Mouse (Mus musculus) liver, embryonic 11.5 days (tissue): Measurements from ENCODE around the gene Pltp. TPM values are rescaled to one million over a fixed set of nuclear protein-coding genes. Genes with fewer than 3 reads are reported as not detected.

Experiments
- ATAC-seq: fragments of 200-750 bp; cut with Nextera tagmentation; replicated peaks from 2 replicates; pipeline ENCODE4 v1.8.0; 2017; ENCODE audit warnings: moderate number of reproducible peaks, mild to moderate bottlenecking, moderate TSS enrichment, moderate library complexity; ENCODE audit not compliant: low FRiP score
- DNase-seq: peaks from one replicate; pipeline ENCODE4 v3.0.0-alpha.2; 2017; ENCODE audit warnings: low spot score
- H3K27ac ChIP-seq: fragments of 300-500 bp; sonication (generic); 2 replicates; pipeline ENCODE4 v1.5.1; 2014; ENCODE audit warnings: mild to moderate bottlenecking, low read depth, low read length, control low read depth
- H3K27me3 ChIP-seq: fragments of 300-500 bp; sonication (generic); replicated peaks from 2 replicates; pipeline ENCODE4 v1.6.1; 2014; ENCODE audit warnings: low read length, mixed read lengths; ENCODE audit not compliant: control insufficient read depth, insufficient read depth
- H3K36me3 ChIP-seq: fragments of 300-500 bp; sonication (generic); 2 replicates; pipeline ENCODE4 v1.6.1; 2014; ENCODE audit warnings: mild to moderate bottlenecking, low read length, moderate library complexity, mixed read lengths; ENCODE audit not compliant: control insufficient read depth, insufficient read depth
- H3K4me1 ChIP-seq: fragments of 300-500 bp; sonication (generic); replicated peaks from 2 replicates; pipeline ENCODE4 v1.6.1; 2014; ENCODE audit warnings: low read length, mixed read lengths; ENCODE audit not compliant: control insufficient read depth, insufficient read depth
- H3K4me2 ChIP-seq: fragments of 300-500 bp; sonication (generic); 2 replicates; pipeline ENCODE4 v1.6.1; 2014; ENCODE audit warnings: mild to moderate bottlenecking, control low read depth, moderate library complexity
- H3K4me3 ChIP-seq: fragments of 300-500 bp; sonication (generic); 2 replicates; pipeline ENCODE4 v1.5.1; 2014; ENCODE audit warnings: low read depth, low read length, control low read depth
- H3K9ac ChIP-seq: fragments of 300-500 bp; sonication (generic); 2 replicates; pipeline ENCODE4 v1.6.1; 2014; ENCODE audit warnings: low read depth, low read length, control low read depth
- H3K9me3 ChIP-seq: fragments of 300-500 bp; sonication (generic); 2 replicates; pipeline ENCODE4 v1.6.1; 2016; ENCODE audit warnings: low read length, inconsistent platforms, mixed read lengths; ENCODE audit not compliant: control insufficient read depth
- WGBS: fragments of 180-500 bp; shearing (Covaris S2); extraction: QIAGEN DNeasy Blood & Tissue Kit; methylation state at CpG from one replicate; pipeline ENCODE4 v1.1.7; 2014; 5-methylcytosine and 5-hydroxymethylcytosine counted together
- polyA plus RNA-seq: library from polyadenylated mRNA; unstranded; fragments of >200 nt; fragmentation: Nextera tagmentation; extraction: Ambion mirVana; gene quantifications from 2 replicates; pipeline ENCODE4 v1.2.1, GENCODE M21; 2014

Pltp gene
- polyA plus RNA-seq, 1 experiment from 2014 or later, result 10.7 TPM

DNA sequence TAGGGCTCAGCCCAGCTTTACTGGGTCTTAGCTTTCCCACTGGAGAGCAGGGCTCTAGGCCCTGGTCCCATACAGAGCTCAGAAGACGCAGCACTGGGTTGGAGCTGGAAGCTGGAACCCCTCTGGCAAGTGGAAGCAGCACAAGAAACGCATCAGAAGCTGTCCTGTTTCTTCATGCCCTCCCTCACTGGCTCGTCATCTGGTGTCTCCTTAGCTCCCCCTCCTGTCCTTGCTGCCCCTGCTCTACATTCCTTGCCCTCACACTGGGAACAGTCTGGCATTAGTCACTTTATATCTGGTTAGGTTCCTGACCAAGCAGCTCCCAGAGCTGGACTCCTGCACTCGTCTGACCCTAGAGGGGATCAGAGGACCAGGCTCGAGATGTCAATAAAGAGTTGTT lies 36.5 kb upstream of the Pltp start:
- Histone ChIP-seq H3K9me3 (no peaks in the 10 kb centered on the region), H3K27ac (no peak overlapping the region), H3K27me3 (no peaks in the 10 kb centered on the region), H3K4me3 (no peak overlapping the region), H3K9ac (no peak overlapping the region), H3K4me2 (no peak overlapping the region), H3K36me3 (peaks cover 91% of the 10 kb centered on the region), H3K4me1 (no peaks in the 10 kb centered on the region; the same call in 1 of the 2 replicates)
- WGBS, result 68% methylated on average over 5 of the region's 5 CpGs
- no peak for DNase-seq
- ATAC-seq, result no peak

DNA sequence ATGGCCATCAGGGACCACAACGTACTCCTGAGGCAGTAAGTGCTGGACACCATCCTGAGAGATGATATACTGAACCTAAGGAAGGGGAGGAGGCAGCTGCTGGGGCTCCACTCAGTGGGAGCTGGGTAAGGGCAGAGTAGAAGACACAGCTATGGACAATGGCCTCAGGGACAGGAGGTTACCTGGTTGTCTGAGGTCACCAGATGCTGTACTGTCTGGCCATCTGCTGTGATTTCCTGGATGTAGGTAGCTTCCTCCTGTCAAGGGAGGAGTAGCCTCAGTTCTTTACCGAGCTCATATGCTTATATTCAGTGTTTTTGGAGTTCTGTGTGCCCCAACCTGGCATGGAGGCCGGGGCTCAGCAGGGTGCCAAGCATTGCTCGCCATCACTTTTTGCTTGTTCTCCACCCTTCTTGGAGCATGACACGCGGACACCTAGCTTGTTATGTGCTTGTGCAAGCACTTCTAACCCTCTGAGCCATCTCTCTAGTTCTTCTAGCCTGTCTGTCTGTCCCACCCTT lies 35.2 kb upstream of the Pltp start:
- WGBS, result 91% methylated on average over 6 of the region's 6 CpGs
- no peaks in the 10 kb centered on the region for H3K9me3 ChIP-seq
- peaks cover 88% of the 10 kb centered on the region for H3K36me3 ChIP-seq
- no peak overlapping the region for H3K4me2 ChIP-seq
- DNase-seq, result no peak
- ATAC-seq, result no peak
- no peaks in the 10 kb centered on the region; the same call in 1 of the 2 replicates for H3K4me1 ChIP-seq
- H3K4me3 ChIP-seq, result no peak overlapping the region
- no peak overlapping the region for H3K9ac ChIP-seq
- H3K27ac ChIP-seq, result no peak overlapping the region
- H3K27me3 ChIP-seq, result no peaks in the 10 kb centered on the region

DNA sequence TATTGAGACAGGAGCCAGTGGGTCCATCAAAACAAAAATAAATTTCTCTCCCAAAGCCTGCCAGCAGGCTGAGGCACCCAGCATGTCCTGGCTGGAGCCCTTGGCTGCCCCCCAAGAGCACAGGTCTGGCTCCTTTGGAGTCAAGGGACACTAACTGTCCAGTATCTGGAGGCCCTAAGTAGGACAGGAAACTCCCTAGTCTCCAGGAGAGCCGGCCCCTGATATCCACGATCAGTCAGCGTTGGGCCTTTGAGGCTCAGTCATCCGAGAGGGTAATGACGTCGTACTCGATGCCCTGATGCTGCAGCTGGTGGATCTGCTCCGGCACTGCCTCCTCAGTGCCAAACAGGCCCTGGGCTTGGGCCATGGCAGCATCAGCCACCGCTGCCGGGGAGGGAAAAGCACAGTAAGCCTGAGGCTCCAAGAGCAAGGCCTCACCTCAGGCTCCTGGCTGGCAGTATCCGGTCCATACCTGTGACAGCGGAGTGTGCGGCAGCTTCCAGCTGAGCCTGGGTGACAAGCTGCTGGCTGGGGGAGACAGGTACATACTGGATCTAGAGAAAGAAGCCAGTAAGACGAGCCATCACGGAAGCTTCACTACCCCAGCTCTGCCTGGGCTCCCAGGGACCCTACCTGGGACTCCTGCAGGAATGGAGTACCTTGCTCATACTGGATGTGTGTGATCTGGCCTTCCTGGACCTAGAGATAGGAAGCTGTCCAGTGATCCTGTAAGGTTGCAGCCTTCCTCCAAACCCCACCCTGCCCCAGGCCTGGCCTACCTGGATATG lies 34.6 kb upstream of the Pltp start:
- DNase-seq, result no peak
- Histone ChIP-seq H3K4me3 (no peak overlapping the region), H3K27ac (no peak overlapping the region), H3K9ac (no peak overlapping the region), H3K4me1 (no peaks in the 10 kb centered on the region; the same call in 1 of the 2 replicates), H3K36me3 (peaks cover 86% of the 10 kb centered on the region), H3K4me2 (no peak overlapping the region), H3K9me3 (no peaks in the 10 kb centered on the region), H3K27me3 (no peaks in the 10 kb centered on the region)
- WGBS, result 92% methylated on average over 15 of the region's 15 CpGs
- ATAC-seq, result 0 out of 2 replicates have a peak, but pooled peaks have one; percentile 6

GRCm38 (mm10) chr2:164891056-164891834 lies 33.7 kb upstream of the Pltp start:
- Histone ChIP-seq H3K27ac (no peak overlapping the region), H3K9me3 (no peaks in the 10 kb centered on the region), H3K27me3 (no peaks in the 10 kb centered on the region), H3K4me3 (no peak overlapping the region), H3K9ac (no peak overlapping the region), H3K36me3 (peaks cover 80% of the 10 kb centered on the region), H3K4me1 (no peaks in the 10 kb centered on the region; the same call in 1 of the 2 replicates), H3K4me2 (no peak overlapping the region)
- no peak for DNase-seq
- no peak for ATAC-seq
- WGBS, result 85% methylated on average over 13 of the region's 13 CpGs

DNA sequence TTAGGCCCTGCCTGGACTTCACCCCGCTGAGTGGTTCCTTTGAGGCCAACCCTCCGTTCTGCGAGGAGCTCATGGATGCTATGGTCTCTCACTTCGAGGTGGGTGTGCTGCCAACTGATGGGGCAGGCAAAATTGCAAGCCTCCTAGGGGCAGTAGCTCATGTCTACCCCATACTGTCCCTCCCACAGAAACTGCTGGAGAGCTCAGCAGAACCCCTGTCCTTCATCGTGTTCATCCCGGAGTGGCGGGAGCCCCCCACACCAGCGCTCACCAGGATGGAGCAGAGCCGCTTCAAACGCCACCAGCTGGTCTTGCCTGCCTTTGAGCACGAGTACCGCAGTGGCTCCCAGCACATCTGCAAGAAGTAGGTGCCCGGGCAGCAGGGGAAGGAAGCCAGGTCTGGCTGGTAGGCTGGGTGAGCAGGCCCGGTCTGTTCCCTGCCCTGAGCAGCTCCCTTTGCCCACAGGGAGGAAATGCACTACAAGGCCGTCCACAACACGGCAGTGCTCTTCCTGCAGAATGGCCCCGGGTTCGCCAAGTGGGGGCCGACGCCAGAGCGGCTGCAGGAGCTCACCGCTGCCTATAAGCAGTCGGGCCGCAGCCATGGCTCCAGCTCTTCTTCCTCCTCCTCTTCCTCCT lies 33.0 kb upstream of the Pltp start:
- WGBS, result 91% methylated on average over 24 of the region's 24 CpGs
- Histone ChIP-seq H3K4me1 (no peaks in the 10 kb centered on the region; the same call in 1 of the 2 replicates), H3K4me2 (no peak overlapping the region), H3K4me3 (no peak overlapping the region), H3K27me3 (no peaks in the 10 kb centered on the region), H3K36me3 (peaks cover 78% of the 10 kb centered on the region), H3K9me3 (no peaks in the 10 kb centered on the region), H3K9ac (no peak overlapping the region), H3K27ac (no peak overlapping the region)
- DNase-seq (no peak), ATAC-seq (no peak)

DNA sequence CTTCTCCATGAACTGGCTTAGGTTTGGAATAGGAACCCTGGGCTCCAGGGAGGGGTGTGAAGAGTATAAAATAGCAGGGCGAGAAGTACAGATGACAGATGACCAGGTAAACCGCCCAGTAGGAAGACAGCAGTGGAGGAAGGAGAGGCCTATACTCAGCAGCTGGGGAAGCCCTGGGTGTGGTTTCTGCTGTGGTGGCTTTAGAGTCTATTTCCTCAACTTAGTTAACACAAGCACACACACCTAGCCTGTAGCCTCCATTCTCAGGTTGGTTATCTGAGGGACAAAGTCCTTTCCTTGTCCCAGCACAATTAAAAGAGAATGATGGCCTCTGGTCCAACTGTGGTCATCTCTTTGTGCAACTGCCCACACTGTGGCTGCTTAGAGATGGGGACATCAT lies 32.4 kb upstream of the Pltp start:
- 89% methylated on average over 2 of the region's 2 CpGs for WGBS
- no peaks in the 10 kb centered on the region for H3K9me3 ChIP-seq
- no peaks in the 10 kb centered on the region; the same call in 1 of the 2 replicates for H3K4me1 ChIP-seq
- no peak overlapping the region for H3K4me2 ChIP-seq
- no peak overlapping the region for H3K9ac ChIP-seq
- no peak overlapping the region for H3K27ac ChIP-seq
- DNase-seq (no peak), ATAC-seq (no peak)
- H3K4me3 ChIP-seq, result no peak overlapping the region
- H3K36me3 ChIP-seq, result peaks cover 78% of the 10 kb centered on the region
- no peaks in the 10 kb centered on the region for H3K27me3 ChIP-seq

DNA sequence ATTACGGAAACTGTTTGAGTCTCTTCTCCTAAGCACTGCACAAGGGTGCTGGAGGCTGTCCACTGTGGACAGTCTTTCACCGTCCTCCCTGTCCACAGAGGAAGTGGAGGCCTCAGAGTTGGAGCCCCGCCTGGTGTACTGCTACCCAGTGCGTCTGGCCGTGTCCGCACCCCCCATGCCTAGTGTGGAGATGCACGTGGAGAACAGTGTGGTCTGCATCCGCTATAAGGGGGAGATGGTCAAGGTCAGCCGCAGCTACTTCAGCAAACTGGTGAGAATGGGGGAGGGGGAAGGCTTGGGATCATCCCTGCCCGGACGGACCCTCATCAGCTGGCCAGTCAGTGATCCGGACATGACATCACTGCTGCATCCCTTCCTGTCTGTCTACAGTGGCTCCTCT lies 31.5 kb upstream of the Pltp start:
- Histone ChIP-seq H3K4me3 (no peak overlapping the region), H3K27me3 (no peaks in the 10 kb centered on the region), H3K4me1 (no peaks in the 10 kb centered on the region; the same call in 1 of the 2 replicates), H3K9me3 (no peaks in the 10 kb centered on the region), H3K4me2 (no peak overlapping the region), H3K36me3 (peaks cover 72% of the 10 kb centered on the region), H3K9ac (no peak overlapping the region), H3K27ac (no peak overlapping the region)
- 82% methylated on average over 12 of the region's 12 CpGs for WGBS
- no peak for ATAC-seq
- DNase-seq, result no peak

DNA sequence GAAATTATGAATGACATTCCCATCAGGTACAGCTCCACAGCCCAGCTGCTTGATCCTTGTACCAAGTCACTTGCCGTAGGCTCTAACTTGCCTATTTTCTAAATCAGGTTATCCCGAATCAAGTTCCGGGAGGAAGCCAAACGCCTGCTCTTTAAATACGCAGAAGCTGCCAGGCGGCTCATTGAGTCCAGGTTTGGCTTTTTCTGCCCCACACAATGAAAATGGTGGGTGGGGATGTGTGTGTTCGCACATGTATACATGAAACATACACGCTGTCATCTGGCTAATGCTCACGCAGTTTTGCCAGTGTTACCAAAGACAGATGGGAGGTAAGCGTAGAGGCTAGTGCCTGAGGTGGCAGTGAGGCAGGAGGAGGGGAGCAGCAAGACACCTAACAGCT lies 29.1 kb upstream of the Pltp start:
- Histone ChIP-seq H3K27me3 (no peaks in the 10 kb centered on the region), H3K9me3 (no peaks in the 10 kb centered on the region), H3K4me1 (no peaks in the 10 kb centered on the region; the same call in 1 of the 2 replicates), H3K27ac (no peak overlapping the region), H3K9ac (no peak overlapping the region), H3K4me2 (no peak overlapping the region), H3K36me3 (peaks cover 57% of the 10 kb centered on the region), H3K4me3 (no peak overlapping the region)
- WGBS, result 92% methylated on average over 10 of the region's 10 CpGs
- DNase-seq (no peak), ATAC-seq (no peak)
